Mouse (Mus musculus) lung, postnatal 0 days (tissue): ENCODE measurements around the gene Dmpk.

Experiments used
- CTCF ChIP-seq: IDR thresholded peaks from 2 replicates; pipeline ENCODE4 v1.5.1; 2016; ENCODE audit warnings: antibody characterized with exemption, mild to moderate bottlenecking
- EP300 ChIP-seq: IDR thresholded peaks from 2 replicates; pipeline ENCODE4 v1.6.1; 2016; ENCODE audit warnings: antibody characterized with exemption, mild to moderate bottlenecking, control low read depth

DNA sequence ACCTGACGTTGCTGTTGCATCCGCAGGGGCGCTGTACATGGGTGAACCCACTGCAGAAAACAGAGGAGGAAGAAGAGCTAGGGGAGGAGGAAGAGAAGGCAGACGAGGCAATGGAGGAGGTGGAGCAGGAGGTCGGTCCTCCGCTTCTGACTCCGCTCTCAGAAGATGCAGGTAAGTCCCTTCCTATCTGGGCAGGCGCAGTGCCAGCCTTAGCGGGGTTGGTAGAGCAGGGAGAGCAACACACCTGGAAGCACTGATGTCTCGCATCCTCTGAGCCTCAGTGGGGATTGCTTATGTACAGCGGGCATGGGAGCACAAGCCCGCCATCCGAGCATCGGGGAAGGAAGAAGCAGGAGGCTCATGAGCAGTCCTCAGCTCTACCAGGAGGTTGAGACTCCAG is 16.6 kb upstream of the Dmpk start:
- TF ChIP-seq CTCF (no peak), EP300 (no peak)
